Mouse (Mus musculus) ES-E14 (cell line): ENCODE results near the gene 9130213A22Rik. TPM values are rescaled to one million over a fixed set of nuclear protein-coding genes. Genes with fewer than 3 reads are reported as not detected.
A peak's percentile ranks its signal among the peaks of the same experiment; 100 is the strongest.

ENCODE experiments used
- DNase-seq: peaks from one replicate; pipeline ENCODE4 v3.0.0-alpha.2; 2013; ENCODE audit warnings: low read depth, low spot score
- H3K27ac ChIP-seq: 2 replicates; pipeline ENCODE4 v1.5.1; 2012; ENCODE audit warnings: low read depth, mild to moderate bottlenecking, low read length, moderate library complexity, mixed read lengths; ENCODE audit not compliant: poor library complexity, insufficient read depth, severe bottlenecking
- H3K36me3 ChIP-seq: 2 replicates; pipeline ENCODE4 v1.6.1; 2012; ENCODE audit warnings: mild to moderate bottlenecking, low read length, moderate library complexity, mixed read lengths; ENCODE audit not compliant: control insufficient read depth, poor library complexity, insufficient read depth, severe bottlenecking
- H3K4me1 ChIP-seq, 2 experiments: fragments of 150-350 bp in 1 of 2; sonication (generic) in 1 of 2; 2 replicates each; pipeline ENCODE4 v1.6.1; 2012; ENCODE audit warnings: low read length in 2 of 2, mild to moderate bottlenecking in 1 of 2, mixed read lengths in 1 of 2; ENCODE audit not compliant: control insufficient read depth in 2 of 2, insufficient read depth in 2 of 2, poor library complexity in 1 of 2
- H3K4me3 ChIP-seq, 2 experiments: fragments of 150-350 bp in 1 of 2; sonication (generic) in 1 of 2; 2 replicates each; pipeline ENCODE4 v1.5.1; 2012; ENCODE audit warnings: low read length in 2 of 2, low read depth in 1 of 2, mild to moderate bottlenecking in 1 of 2, mixed read lengths in 1 of 2; ENCODE audit not compliant: insufficient read depth in 1 of 2, poor library complexity in 1 of 2, severe bottlenecking in 1 of 2
- H3K9ac ChIP-seq: 2 replicates; pipeline ENCODE4 v1.6.1; 2012; ENCODE audit warnings: low read depth, mild to moderate bottlenecking, low read length, mixed read lengths; ENCODE audit not compliant: poor library complexity, insufficient read depth, severe bottlenecking
- H3K9me3 ChIP-seq: fragments of 150-350 bp; sonication (generic); 2 replicates; pipeline ENCODE4 v1.6.1; 2012; ENCODE audit warnings: low read depth, mild to moderate bottlenecking, low read length; ENCODE audit not compliant: control insufficient read depth, insufficient read depth
- CHD2 ChIP-seq: IDR thresholded peaks from 2 replicates; pipeline ENCODE4 v1.6.1; 2014; ENCODE audit warnings: mild to moderate bottlenecking, low read depth, low read length, inconsistent platforms
- HCFC1 ChIP-seq: IDR thresholded peaks from 2 replicates; pipeline ENCODE4 v1.6.1; 2012; ENCODE audit warnings: low read length, inconsistent platforms, borderline replicate concordance; ENCODE audit not compliant: insufficient read depth
- MAFK ChIP-seq: IDR thresholded peaks from 2 replicates; pipeline ENCODE4 v1.6.1; 2014; ENCODE audit warnings: mild to moderate bottlenecking, low read depth, low read length, inconsistent platforms; ENCODE audit not compliant: insufficient read depth
- ZC3H11A ChIP-seq: IDR thresholded peaks from 2 replicates; pipeline ENCODE4 v1.6.1; 2012; ENCODE audit warnings: low read depth, mild to moderate bottlenecking, inconsistent platforms, low read length, borderline replicate concordance
- ZNF384 ChIP-seq: IDR thresholded peaks from 2 replicates; pipeline ENCODE4 v1.6.1; 2012; ENCODE audit warnings: low read depth, low read length, inconsistent platforms
- in situ Hi-C, 2 experiments: fragments of 600-800 bp; cut with MboI; formaldehyde crosslinking; loops; one replicate each; pipeline ENCODE4 v1.15.1; 2025; ENCODE audit warnings: low sequenced_read_pairs in 2 of 2, inconsistent platforms in 1 of 2; ENCODE audit not compliant: unreplicated experiment in 2 of 2
- total RNA-seq: library from RNA; depleted of rRNA; stranded (reverse); fragments of 300-350 nt; gene quantifications from 2 replicates; pipeline ENCODE4 v1.2.3, GENCODE M21; 2012

Gene 9130213A22Rik
- total RNA-seq, 1 experiment: not detected

GRCm38 (mm10) chr11:69098762-69099091 lies 23.7 kb downstream of the 9130213A22Rik start:
- Histone ChIP-seq H3K9ac (peak overlapping the region; percentile 56), H3K4me3 (peak overlapping the region; percentile 55 to 81), H3K4me1 (peaks cover 10 to 16% of the 10 kb centered on the region in 2 experiments; a peak in 3 of 4 replicates), H3K27ac (no peak overlapping the region), H3K36me3 (peaks cover 32% of the 10 kb centered on the region), H3K9me3 (no peaks in the 10 kb centered on the region)
- in situ Hi-C loops: no loop called here
- DNase-seq: peak; percentile 93
- TF ChIP-seq ZC3H11A: no peak
- TF ChIP-seq CHD2: no peak
- no peak for TF ChIP-seq HCFC1
- no peak for TF ChIP-seq MAFK
- TF ChIP-seq ZNF384: no peak

- no peak overlapping the region for H3K27ac ChIP-seq
Measured at GRCm38 (mm10) chr11:69098039-69098761, 24.2 kb downstream of the 9130213A22Rik start.

GRCm38 (mm10) chr11:69096987-69097900 lies 25.1 kb downstream of the 9130213A22Rik start:
- H3K9me3 ChIP-seq: no peaks in the 10 kb centered on the region
- peaks cover 20% of the 10 kb centered on the region for H3K36me3 ChIP-seq
- DNase-seq: no peak
- in situ Hi-C loops: no loop called here
- peaks cover 10 to 19% of the 10 kb centered on the region in 2 experiments; a peak in 3 of 4 replicates for H3K4me1 ChIP-seq
- H3K4me3 ChIP-seq: peak overlapping the region; percentile 41 to 51
- TF ChIP-seq MAFK (no peak), CHD2 (no peak), ZC3H11A (no peak), ZNF384 (no peak), HCFC1 (no peak)
- H3K9ac ChIP-seq: peak overlapping the region; percentile 58
- H3K27ac ChIP-seq: no peak overlapping the region

More at GRCm38 (mm10) chr11:69098039-69098761, 24.2 kb downstream of the 9130213A22Rik start:
- Histone ChIP-seq H3K9ac (no peak overlapping the region), H3K4me3 (peak overlapping the region in 1 of 2 experiments; percentile 81; a peak in 1 of 4 replicates), H3K36me3 (peaks cover 27% of the 10 kb centered on the region), H3K9me3 (no peaks in the 10 kb centered on the region), H3K4me1 (peaks cover 10 to 16% of the 10 kb centered on the region in 2 experiments; a peak in 3 of 4 replicates)
- in situ Hi-C loops: no loop called here
- TF ChIP-seq CHD2 (no peak), HCFC1 (no peak), ZC3H11A (no peak), ZNF384 (no peak), MAFK (no peak)
- DNase-seq: no peak

- peak overlapping the region; percentile 36 for H3K9ac ChIP-seq
- peaks cover 10 to 20% of the 10 kb centered on the region in 2 experiments; a peak in 3 of 4 replicates for H3K4me1 ChIP-seq
Measured at GRCm38 (mm10) chr11:69096360-69096986, 25.9 kb downstream of the 9130213A22Rik start.

More at GRCm38 (mm10) chr11:69096360-69096986, 25.9 kb downstream of the 9130213A22Rik start:
- Histone ChIP-seq H3K36me3 (peaks cover 14% of the 10 kb centered on the region; the same call in 1 of the 2 replicates), H3K4me3 (peak overlapping the region; percentile 41 to 85), H3K27ac (no peak overlapping the region), H3K9me3 (no peaks in the 10 kb centered on the region)
- TF ChIP-seq ZC3H11A (no peak), HCFC1 (no peak), ZNF384 (peak; percentile 70)
- in situ Hi-C loops: no loop called here
- no peak for DNase-seq
